Mouse (Mus musculus): Measurements from ENCODE around the gene Ttc28. TPM values are rescaled to one million over a fixed set of nuclear protein-coding genes. Genes with fewer than 3 reads are reported as not detected.

The Ttc28 gene
- polyA plus RNA-seq, 1 experiment = 4.8 TPM

DNA sequence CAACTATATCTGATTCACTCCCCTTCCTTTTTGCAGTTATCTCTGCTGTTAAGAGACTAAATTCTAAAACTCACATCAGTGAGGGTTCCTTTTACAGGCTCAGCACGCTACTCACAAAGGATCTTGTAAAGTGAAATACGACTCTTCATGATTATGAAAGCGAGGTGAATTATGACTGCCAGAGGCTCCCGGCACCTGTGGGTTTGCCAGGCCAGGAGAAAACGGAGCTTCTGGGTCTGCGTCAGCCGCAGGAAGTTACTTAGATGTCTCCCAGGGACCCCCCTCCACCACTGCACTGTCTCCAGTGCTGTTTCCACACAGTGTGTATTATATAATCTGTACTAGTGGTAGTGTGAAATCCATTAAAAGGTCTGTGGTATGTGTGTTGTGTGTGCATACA is 233.6 kb downstream of the Ttc28 start:
- Histone ChIP-seq H3K4me1 (replicated peaks; ENCODE audit: control insufficient read depth, insufficient read depth, low read length) (peaks cover 6% of the 10 kb centered on the region), H3K4me3 (ENCODE audit: control insufficient read depth, insufficient read depth, low read length) (no peak overlapping the region), H3K27me3 (ENCODE audit: control insufficient read depth, insufficient read depth, low read length) (no peaks in the 10 kb centered on the region), H3K36me3 (ENCODE audit: control insufficient read depth, insufficient read depth, low read length) (no peaks in the 10 kb centered on the region), H3K27ac (ENCODE audit: control insufficient read depth, insufficient read depth, low read length) (no peak overlapping the region)
- WGBS = 63% methylated on average over 7 of the region's 7 CpGs
- DNase-seq = no peak
- no peak for TF ChIP-seq POLR2A (IDR thresholded peaks at IDR 0.05; ENCODE audit: control insufficient read depth, extremely low read depth, insufficient read depth, low read length, poor library complexity)

DNA sequence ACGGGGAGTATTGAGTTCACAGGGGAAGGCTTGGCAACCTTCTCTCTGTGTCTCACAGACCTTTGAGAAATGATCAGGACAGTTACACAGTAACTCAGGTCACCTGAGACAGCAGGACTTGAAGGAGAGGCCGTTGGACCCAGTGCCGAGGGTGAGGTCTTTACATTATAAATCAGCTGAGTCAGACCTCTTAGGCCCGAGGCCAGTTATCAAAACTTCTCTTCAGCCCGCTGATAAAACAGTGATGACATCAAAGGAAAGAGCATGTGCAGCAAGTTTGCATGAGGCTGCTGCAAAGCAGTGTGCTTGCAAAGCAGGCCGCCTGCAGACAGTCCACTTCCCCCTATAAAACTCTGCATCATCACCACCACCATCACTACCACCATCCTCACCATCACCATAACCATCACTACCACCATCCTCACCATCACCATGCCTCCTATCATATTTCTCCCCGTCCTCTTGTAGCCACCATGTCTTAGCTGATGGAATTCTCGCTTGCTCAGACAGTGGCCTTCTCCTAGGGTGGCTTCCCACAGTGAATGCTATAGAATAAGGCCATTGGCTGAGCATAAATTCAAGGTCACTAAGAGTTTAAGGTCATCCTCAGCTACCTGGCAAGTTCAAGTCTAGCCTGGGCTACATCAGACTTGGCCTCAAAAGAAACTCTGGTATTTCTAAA is 234.2 kb downstream of the Ttc28 start:
- no peak for DNase-seq
- Histone ChIP-seq H3K27me3 (ENCODE audit: control insufficient read depth, insufficient read depth, low read length) (no peaks in the 10 kb centered on the region), H3K4me1 (replicated peaks; ENCODE audit: control insufficient read depth, insufficient read depth, low read length) (peaks cover 6% of the 10 kb centered on the region), H3K36me3 (ENCODE audit: control insufficient read depth, insufficient read depth, low read length) (no peaks in the 10 kb centered on the region), H3K27ac (ENCODE audit: control insufficient read depth, insufficient read depth, low read length) (no peak overlapping the region), H3K4me3 (ENCODE audit: control insufficient read depth, insufficient read depth, low read length) (no peak overlapping the region)
- TF ChIP-seq POLR2A (IDR thresholded peaks at IDR 0.05; ENCODE audit: control insufficient read depth, extremely low read depth, insufficient read depth, low read length, poor library complexity) (no peak), CTCF (IDR thresholded peaks at IDR 0.05; ENCODE audit: borderline replicate concordance, control insufficient read depth, extremely low read depth, insufficient read depth, low read length, poor library complexity) (no peak)
- WGBS = 69% methylated on average over 8 of the region's 8 CpGs

GRCm38 (mm10) chr5:111114597-111114996 is 235.0 kb downstream of the Ttc28 start:
- H3K4me3 ChIP-seq (ENCODE audit: control insufficient read depth, insufficient read depth, low read length) = no peak overlapping the region
- peaks cover 6% of the 10 kb centered on the region for H3K4me1 ChIP-seq (replicated peaks; ENCODE audit: control insufficient read depth, insufficient read depth, low read length)
- 92% methylated on average over 10 of the region's 10 CpGs for WGBS
- no peaks in the 10 kb centered on the region for H3K27me3 ChIP-seq (ENCODE audit: control insufficient read depth, insufficient read depth, low read length)
- no peak for TF ChIP-seq POLR2A (IDR thresholded peaks at IDR 0.05; ENCODE audit: control insufficient read depth, extremely low read depth, insufficient read depth, low read length, poor library complexity)
- no peak for TF ChIP-seq CTCF (IDR thresholded peaks at IDR 0.05; ENCODE audit: borderline replicate concordance, control insufficient read depth, extremely low read depth, insufficient read depth, low read length, poor library complexity)
- H3K27ac ChIP-seq (ENCODE audit: control insufficient read depth, insufficient read depth, low read length) = no peak overlapping the region
- no peaks in the 10 kb centered on the region for H3K36me3 ChIP-seq (ENCODE audit: control insufficient read depth, insufficient read depth, low read length)
- no peak for DNase-seq

DNA sequence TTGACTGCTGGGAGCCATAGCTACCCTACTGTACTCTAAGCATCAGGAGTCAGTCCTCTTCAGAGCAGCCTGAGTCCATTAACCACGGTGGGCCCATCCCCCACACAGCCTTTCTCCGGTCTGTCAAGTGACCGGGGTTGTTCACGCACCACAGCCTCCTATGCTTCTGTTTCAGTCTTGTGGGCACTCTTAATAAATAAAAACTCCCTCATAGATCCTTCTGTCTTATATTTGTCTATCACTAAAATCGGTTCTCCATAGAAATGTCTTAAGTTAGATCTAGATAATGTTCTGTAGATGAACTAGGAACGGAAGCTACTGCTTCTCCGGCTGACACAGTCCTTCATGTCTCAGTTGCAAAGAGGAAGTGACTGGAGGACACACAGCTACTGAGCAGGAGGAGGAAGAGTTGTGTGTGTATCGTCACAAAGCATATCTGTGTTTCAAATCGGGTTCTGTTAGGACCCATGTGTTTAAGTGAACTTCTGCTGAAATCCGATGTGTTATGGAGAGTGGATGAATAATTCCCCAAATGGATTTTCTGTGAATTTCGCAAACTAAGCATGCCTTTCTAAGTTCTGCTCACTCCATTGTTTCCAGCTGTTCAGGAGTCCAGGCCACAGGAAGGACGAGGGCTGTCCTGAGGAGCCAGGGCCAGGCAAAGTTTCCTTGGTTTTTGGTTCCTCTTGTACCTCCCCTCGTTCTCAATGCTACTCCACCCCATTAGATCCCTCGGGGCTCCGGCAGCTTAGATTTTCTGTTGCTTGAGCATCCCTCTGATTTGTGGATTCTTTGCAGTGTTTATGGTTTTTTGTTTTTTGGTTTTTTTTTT is 236.1 kb downstream of the Ttc28 start:
- H3K36me3 ChIP-seq (ENCODE audit: control insufficient read depth, insufficient read depth, low read length) = no peaks in the 10 kb centered on the region
- TF ChIP-seq CTCF (IDR thresholded peaks at IDR 0.05; ENCODE audit: borderline replicate concordance, control insufficient read depth, extremely low read depth, insufficient read depth, low read length, poor library complexity) = no peak
- TF ChIP-seq POLR2A (IDR thresholded peaks at IDR 0.05; ENCODE audit: control insufficient read depth, extremely low read depth, insufficient read depth, low read length, poor library complexity) = no peak
- WGBS = 35% methylated on average over 15 of the region's 15 CpGs
- peak overlapping the region; percentile 44; the same call in 1 of the 2 replicates for H3K27ac ChIP-seq (ENCODE audit: control insufficient read depth, insufficient read depth, low read length)
- peak; percentile 11 for DNase-seq
- no peak overlapping the region for H3K4me3 ChIP-seq (ENCODE audit: control insufficient read depth, insufficient read depth, low read length)
- H3K27me3 ChIP-seq (ENCODE audit: control insufficient read depth, insufficient read depth, low read length) = no peaks in the 10 kb centered on the region
- peaks cover 6% of the 10 kb centered on the region for H3K4me1 ChIP-seq (replicated peaks; ENCODE audit: control insufficient read depth, insufficient read depth, low read length)

DNA sequence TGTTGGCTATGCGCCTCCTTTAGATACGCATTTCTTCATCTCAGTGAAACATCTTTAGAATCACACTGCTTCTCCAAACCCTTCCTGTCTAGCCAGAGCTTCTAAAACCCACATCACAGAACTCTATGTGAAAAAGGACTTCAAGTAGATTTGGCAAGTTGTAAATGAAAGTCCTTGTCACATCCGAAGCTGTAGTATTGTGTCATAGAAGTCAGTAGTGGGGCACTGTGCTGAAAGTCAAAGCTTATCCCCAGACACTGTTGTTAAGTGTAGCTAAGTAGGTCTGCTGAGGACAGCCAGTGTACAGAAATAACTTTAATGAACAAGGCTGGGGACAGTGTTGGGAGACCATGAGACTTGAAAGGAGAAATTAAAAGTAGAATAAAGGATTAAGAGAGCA is 240.2 kb downstream of the Ttc28 start:
- no peak for DNase-seq
- no peaks in the 10 kb centered on the region for H3K27me3 ChIP-seq (ENCODE audit: control insufficient read depth, insufficient read depth, low read length)
- H3K4me1 ChIP-seq (replicated peaks; ENCODE audit: control insufficient read depth, insufficient read depth, low read length) = peaks cover 6% of the 10 kb centered on the region
- TF ChIP-seq POLR2A (IDR thresholded peaks at IDR 0.05; ENCODE audit: control insufficient read depth, extremely low read depth, insufficient read depth, low read length, poor library complexity) (no peak), CTCF (IDR thresholded peaks at IDR 0.05; ENCODE audit: borderline replicate concordance, control insufficient read depth, extremely low read depth, insufficient read depth, low read length, poor library complexity) (no peak)
- H3K36me3 ChIP-seq (ENCODE audit: control insufficient read depth, insufficient read depth, low read length) = no peaks in the 10 kb centered on the region
- no peak overlapping the region for H3K27ac ChIP-seq (ENCODE audit: control insufficient read depth, insufficient read depth, low read length)
- WGBS = 30% methylated on average over 3 of the region's 3 CpGs
- H3K4me3 ChIP-seq (ENCODE audit: control insufficient read depth, insufficient read depth, low read length) = no peak overlapping the region

DNA sequence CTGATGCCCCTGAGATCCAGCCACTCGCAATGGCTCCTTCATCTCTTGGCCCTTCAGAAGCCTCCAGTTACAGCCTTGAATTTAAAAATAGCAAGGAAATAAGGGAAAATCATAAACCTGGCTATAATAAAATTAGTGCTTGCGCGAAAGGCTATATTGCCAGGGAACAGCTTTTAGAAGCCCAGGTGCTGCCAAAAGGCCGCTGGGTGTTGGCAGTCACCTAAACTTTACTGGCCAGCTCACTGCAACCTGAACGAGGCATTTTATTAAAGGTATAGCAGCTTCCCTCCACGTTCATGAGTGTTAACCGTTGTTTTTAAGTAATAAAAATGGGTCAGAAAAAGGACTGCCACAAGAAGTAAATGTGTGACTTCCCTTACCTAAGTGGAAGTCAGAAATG is 240.7 kb downstream of the Ttc28 start:
- Histone ChIP-seq H3K4me3 (ENCODE audit: control insufficient read depth, insufficient read depth, low read length) (no peak overlapping the region), H3K4me1 (replicated peaks; ENCODE audit: control insufficient read depth, insufficient read depth, low read length) (peaks cover 4% of the 10 kb centered on the region), H3K36me3 (ENCODE audit: control insufficient read depth, insufficient read depth, low read length) (no peaks in the 10 kb centered on the region), H3K27me3 (ENCODE audit: control insufficient read depth, insufficient read depth, low read length) (no peaks in the 10 kb centered on the region), H3K27ac (ENCODE audit: control insufficient read depth, insufficient read depth, low read length) (no peak overlapping the region)
- 93% methylated on average over 7 of the region's 7 CpGs for WGBS
- TF ChIP-seq POLR2A (IDR thresholded peaks at IDR 0.05; ENCODE audit: control insufficient read depth, extremely low read depth, insufficient read depth, low read length, poor library complexity) (no peak), CTCF (IDR thresholded peaks at IDR 0.05; ENCODE audit: borderline replicate concordance, control insufficient read depth, extremely low read depth, insufficient read depth, low read length, poor library complexity) (no peak)
- no peak for DNase-seq
